Mouse (Mus musculus) kidney, adult 18-20 months (tissue): ENCODE measurements around the gene Prss34.

Experiments
- DNase-seq: peaks from one replicate; pipeline ENCODE4 v3.0.0; 2021

The Prss34 gene

DNA sequence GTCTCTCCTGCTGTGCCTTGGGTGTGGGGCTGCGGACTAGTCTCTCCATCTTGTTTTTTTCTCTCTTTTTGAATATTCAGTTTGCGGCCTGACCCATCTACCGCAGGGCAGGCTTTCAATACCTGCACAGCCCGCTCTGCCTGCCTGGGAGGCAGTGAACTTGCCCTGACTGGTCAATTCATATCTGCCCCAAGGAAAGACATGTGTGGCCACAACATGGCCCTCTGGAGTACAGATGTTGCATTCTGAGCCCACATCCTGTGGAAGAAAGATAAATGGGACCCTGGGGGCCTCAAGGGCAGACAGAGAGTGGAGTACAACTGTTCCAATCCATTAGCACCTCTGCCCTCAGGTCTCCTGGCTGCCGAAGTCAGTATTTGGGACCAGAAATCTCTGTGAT is at the start of gene Prss34:
Gene Prss34 (plus strand): TSS at position 301 of the 400 bp plus-strand sequence.
- no peak for DNase-seq

DNA sequence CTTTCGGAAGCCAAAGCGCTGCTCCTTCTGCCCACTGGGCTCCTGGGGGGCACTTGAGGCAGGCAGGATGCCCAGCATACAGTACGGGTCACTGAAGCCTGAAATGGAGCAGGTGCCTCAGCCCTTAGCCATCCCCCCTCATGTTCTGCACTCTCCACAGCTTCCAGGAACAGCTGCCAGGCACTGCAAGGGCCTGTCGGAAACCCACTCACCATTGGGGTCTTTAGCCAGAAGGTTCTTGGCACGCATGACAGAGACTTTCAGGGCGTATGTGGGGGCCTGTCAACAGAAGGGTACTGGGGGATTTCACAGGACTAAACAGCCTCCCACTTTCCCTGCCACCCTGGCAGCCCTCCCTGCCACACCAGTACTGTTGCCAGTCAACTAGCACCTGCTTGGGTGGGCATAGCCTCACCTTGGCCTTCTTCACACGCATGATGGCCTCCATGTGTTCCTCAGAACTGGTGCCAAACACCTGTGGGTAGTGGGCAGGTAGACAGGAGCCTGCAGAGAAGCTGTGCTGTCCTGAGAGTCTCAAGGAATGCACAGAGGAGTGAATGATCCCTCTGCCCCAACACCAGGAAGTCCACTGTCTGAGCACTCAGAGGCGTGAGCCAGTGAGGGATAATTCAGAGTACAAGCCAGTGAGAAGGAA is 47.9 kb upstream of the Prss34 start:
- no peak for DNase-seq

DNA sequence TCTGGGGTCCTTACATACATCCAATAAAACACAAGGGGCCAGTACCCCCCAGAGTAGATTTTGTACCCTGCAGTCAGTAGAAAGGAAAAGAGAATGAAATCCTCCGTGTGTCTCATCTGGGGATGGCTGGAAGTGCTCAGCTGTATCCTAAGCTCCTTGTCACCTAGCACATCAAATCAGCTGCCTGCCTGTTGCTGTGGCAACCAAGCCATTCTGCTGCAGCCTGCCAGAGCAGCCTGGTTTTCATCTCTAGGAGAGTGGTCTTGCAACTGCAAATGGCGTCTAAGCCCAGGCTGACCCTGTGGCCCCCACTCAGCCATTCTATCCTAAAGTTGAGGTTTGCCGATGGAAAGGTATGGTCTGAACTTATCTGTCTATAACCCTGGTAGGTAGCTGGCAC is 45.6 kb upstream of the Prss34 start:
- no peak for DNase-seq

DNA sequence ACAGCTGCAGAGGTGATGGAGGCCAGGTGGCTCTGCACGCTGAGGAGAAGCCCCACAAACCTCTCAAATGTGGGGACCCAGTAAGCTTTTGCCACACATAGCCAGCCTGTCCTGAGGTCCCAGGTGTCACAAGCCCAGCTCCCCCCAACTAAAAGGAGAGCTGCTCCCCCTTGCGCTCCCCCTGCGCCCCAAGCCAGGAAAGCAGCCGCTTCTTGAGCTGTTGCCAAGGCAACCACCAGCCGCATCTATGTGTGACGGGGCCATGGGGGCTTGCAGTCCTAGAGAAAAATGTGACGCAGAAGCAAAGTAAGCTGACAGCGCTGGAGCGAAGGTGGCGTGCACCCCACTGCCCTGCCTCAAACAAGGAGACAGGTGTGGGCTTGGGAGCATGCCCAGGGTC is 44.4 kb upstream of the Prss34 start:
- DNase-seq, result no peak

DNA sequence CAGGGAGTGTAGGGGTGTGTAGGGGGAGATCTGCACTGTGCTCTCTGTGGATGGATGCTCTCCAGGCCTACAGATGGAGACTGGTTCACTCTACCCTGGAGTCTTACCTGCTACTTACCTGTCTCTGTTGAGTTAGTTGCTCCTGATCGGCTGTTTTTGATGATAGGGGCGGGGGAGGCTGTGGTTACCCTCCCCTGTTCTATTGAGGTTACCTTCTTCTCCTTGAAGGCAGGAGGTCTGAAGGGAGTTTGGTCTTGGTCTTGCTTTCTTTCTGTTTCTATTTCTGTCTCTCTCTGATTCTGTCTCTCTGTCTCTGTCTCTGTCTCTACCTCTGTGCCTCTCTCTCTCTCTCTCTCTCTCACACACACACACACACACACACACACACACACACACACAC is 43.1 kb upstream of the Prss34 start:
- DNase-seq, result no peak

DNA sequence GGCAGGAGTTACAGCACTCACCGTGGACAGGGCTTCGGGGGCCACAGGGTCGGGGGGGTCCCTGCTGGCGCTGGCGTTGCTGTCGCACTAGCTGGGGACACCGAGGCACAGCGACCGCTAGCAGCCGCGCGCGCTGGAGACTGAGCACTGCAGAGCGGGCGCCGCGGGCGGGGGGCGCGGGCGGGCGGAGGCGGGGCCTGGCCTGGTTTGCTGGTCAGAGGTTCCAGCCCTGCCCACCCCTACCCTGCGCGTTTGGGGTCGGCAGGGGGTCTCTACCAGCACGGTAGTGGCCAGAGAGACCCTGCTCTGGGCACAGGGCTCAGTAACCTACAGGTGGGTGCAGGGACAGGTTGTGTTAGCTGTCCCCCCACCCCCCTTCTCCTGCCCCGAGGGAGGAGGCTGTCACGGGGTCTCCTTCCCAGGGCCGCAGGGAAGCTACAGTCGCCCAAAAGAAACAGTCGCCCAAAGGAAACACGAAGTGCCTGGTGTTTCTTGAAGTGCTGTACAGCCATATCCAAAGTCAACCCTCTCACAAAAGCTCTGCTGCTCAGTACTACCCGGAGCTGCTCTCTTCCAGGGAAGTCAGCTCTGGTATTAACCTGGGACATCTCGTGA is 41.9 kb upstream of the Prss34 start, which contains the start of gene Baiap3:
Gene Baiap3 (minus strand): TSS at position 225 of the 615 bp plus-strand sequence.
- no peak for DNase-seq

DNA sequence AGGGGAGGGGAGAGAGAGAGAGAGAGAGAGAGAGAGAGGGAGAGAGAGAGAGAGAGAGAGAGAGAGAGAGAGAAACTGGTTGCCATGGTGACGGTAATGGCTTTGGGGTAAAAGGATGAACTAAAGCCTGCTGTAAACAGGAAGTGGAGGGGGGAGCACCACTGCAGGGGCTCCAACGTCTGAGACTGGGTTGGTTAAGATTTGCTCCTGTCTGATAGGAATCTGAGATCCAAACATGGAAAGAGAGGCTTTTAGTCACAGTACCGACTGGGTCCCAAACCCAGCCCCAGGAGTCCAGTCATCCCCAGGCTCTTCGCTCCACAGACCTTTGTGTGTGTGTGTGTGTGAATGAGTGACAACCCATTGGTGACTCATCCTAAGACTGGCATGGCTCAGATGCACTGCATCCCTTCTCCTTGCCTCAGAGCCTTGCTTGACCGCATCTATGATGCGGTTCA is 40.4 kb upstream of the Prss34 start:
- no peak for DNase-seq

DNA sequence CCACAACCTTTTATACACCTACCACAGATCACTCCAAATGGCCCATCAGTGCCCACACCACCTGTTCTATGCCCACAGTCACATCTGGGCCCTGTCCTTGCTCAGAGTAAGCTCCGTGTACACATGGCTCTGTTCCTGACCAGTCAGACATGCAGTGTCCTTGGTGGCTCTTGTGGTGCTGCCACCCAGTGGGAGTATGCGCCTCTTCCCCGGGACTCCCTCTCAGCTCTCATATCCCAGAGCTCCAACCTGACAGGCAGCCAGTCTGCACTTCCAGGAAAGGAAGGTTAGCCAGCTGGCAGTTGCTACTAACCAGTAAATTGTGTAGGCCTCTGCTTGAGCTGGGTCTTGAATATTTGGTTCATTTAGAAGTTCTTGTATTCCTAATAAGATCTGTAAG is 33.7 kb upstream of the Prss34 start:
- DNase-seq, result peak; percentile 31

DNA sequence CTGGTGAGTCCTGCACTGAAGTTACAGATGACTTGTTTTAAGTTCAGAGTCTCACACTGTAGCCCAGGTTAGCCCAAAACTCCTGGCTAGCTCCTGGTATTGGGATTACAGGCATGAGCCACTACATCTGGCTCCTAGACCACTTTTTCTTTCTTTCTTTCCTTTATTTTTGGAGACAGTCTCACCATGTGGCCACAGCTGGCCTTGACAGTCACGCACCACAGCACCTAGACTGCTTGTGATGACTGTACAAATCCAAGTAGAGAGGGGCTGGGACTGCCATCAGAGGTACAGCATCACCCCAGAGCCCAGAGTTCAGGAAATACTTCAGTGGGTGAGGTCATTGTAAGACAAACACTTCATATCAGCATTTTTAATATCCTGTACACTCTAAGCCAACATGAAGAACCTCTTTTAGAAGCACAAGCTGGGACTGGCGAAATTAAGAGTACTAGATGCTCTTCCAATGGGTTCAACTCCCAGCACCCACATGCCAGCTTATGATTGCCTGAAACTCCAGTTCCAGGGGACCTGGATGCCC is 27.3 kb upstream of the Prss34 start:
- no peak for DNase-seq

DNA sequence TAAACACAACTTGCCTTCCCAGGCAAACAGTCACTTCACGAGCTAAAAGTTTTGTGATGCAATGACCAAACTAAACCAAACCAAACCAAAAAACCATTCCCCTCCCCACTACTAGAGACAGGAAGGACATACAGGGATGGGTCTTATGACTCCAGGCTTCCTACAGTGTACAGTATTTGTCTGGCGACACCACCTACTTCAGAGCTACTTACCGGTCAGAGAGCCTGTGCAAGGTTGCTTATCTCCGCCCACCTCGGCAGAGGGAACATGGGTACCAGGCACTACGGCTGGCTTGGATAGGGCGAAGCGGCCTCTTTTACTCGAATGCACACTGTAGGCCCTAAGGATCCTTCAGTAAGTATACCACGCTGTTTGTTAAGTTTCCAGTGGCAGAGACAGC is 25.9 kb upstream of the Prss34 start:
- DNase-seq, result peak; percentile 36

DNA sequence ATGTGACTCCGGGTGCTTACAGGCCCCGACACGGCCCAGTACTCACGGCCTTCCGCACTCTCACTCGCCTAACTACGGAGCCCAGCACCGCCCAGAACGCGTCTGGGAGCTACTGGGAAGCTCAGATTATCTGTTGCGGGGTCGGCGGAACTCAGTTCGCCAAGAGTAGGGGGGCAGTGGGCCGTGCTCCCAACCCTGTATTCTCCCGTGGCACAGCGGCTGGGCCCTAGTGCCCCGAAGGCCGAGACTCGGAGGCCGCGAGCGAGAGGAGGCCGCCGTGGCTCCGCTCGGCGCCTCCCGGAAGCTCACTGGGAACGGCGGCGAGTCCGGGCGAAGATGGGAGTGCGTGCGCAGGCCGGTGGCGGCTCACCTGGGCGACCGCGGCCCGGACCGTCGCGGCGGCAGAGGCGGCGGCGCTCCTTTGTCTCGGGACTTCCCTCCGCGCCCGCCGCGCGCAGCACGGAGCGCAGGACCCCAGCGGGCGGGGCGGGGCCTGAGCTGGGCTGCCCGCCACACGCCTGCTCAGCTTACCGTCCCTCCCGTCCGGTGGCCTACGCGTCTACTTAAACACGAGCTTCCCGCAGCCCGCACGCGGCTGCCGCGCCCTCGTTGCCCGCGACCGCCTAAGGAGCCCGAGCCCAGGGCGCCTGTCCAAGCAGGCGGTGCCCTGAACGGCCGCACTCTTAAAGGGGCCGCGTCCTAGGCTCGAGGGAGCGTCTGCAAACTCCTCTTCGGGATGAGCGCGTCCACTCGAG is 25.1 kb upstream of the Prss34 start:
- DNase-seq, result no peak

DNA sequence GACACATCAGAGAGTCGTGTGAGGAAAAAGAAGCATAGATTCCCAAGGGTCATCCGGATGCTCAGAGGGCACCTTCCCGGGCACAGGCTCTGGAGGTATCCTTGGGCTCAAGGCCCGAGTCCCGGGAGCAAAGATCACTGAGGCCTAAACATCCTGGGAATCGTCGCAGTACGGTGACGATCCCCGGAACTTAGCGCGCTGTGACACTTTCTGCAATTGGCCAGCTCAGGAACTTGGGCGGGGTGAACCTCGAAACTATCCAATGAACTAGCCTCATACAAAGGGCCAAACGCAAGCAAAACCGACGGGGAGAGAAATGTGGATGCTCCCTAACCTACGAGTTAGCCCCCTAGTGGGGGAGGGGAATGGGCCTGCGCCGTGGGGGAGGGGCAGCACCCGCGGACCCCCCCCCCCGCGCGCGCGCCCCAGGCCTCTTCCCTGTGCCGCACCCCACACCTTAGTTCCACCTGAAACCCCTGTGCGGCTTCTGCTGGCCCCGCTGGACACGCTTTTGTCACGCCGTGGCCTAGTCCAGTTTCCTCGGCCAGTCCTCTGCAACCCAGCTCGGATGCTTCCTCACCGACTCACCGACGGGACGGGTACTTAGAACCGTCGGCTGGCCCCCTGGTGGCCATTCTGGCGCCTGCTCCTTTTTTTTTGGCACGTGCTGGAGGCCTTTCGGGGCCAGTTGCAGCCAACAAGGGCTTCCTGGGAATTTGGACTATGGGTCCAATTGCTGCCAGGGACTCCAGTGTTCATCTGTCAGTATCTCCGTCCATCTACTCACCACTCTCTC is 24.3 kb upstream of the Prss34 start:
- peak; percentile 100 for DNase-seq

DNA sequence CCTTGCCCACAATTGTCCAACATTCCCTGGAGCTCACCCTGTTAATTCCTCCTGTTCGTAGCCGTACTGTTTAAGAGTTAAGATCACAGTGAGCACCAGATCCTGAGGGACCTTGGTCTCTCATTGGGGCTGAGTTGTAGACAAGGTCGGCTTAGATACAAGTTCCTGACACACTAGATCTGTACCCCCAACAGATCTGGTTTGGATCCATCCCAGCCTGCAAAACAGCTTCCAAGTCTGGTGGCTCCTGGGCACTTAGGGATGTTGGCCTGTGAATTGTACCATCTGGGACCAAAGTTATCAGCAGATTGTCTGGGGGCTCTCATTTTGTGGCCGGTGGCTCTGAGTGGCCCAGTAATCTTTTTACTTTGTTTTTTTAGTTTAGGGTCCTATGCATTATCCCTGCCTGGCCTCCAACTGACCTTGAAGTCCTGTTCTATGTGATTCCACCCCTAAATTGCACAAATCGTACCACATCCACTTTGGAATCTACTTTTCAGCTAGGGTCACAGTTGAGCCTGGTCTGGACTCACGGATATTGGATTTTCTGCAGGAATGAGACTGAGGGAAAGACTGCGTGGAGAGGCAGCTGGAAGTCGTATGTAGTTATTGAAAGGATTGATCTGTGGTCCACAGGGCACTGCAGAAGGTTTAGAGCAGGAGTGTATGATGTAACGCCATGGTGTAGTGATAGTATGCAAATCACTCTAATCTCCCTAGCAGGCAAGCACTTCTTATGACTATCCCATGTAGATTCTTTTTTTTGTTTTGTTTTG is 23.4 kb upstream of the Prss34 start, which contains the start of gene Ube2i:
Gene Ube2i (minus strand): TSS at position 52 of the 776 bp plus-strand sequence.
- DNase-seq, result no peak

DNA sequence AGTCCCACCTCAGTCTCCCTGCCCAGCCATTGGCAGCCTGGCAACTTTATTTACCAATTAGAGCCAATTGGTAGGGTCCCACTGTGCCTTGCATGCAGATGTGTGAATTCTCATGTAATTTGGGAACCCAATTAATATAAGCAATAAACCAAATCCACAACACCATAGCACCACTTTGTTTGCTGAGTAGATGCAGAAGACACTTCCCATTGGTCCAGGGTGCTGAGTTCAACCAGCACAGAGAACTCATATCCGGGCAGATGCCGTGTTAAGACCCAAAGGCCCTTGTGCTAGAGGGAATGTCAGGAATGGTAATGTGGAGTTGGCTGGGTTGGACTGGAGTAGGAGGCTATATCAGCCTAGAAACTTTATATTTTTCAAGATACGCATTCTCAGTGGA is 22.4 kb upstream of the Prss34 start:
- DNase-seq, result no peak

DNA sequence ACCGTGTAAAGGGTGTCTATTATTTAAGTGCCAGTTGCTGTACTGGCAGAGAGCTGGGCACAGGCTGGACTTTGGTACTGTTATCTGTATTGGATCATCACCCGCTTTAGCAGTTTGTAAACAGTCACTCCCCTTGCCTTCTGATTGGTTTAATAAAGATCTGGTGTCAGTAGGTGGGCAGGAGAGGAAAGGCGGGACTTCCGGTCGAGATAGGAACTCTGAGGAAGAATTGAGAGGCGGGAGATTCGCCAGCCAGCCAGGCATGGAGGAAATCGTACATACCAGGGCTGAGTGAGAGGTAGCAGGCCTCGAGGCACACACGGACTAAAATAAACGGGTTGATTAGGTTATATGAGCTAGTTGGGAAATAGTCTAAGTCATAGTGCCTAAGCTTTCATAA is 16.1 kb upstream of the Prss34 start:
- peak; percentile 69 for DNase-seq

DNA sequence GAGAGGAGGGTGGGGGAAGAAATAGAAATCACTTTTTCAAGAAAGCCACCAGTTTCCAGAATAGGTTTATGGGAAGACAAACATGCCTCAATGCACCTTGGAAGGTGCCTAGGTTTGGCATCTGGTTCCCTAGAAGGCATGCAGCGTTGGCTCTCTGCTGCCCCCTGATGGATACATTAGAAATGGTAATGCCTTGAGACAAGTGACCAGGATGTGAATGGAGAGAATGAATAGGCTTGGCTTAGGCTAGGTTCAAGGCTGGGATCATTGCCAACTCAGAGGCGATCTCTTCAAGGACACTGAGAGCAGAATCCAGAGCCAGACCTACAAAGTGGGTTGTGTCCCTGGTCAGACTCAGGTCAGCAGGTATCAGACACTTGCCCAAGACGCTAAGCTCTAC is 13.2 kb upstream of the Prss34 start:
- DNase-seq, result peak; percentile 81

DNA sequence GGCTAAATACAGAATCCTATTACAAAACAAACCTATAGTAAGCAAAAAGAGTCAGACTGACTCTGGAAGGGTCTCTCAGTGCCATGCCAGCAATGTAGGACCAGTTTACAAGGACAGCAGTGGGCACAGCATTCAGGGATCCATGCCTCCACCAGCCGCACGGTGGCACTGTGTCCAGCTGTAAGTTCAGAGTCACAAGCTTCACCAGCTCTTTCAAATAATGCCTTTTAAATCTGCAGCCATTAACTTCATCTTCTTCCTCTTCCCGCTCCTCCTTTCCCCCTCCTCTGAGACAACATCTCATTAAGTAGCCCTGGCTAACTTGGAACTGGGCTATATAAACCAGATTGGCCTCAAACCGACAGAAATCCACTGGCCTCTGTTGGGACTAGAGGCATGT is 9.4 kb upstream of the Prss34 start:
- DNase-seq, result peak; percentile 62

DNA sequence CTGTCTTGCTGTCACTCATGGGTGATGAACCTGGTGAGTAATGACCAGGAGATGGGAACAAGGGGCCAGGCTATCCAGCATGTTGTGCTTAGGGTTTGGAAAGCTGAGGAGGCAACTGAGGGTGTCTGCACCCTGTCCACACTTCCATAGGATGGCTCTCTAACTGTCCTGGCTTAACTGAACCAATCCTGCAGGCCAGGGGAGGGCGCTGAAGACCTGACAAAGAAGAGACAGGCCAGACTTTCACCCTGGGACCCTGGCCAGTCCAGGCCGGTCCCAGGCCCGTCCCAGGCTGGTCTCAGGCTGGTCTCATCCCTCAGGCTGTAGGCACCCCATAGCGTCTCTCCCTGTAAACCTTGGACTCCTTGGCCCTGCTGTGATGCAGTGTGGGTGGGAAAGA is 7.8 kb upstream of the Prss34 start:
- DNase-seq, result no peak

DNA sequence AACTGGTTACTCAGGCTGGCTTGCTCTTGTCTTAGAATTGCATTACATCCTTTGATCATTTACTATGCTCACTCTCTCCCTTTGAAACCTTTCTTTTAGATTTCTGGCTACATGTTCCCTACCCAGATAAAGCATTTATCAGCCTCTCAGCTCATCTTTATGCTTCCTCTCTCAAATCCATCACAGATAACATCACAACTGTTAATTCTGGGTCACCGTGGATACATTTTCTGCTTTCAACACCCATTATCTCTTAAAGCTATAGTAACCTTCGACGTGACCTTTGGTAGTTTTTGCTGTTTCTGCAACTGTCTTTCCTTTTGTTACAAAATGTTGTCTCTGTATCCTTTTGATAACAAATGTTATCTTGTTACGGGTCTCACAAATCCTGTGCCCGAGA is 4.7 kb upstream of the Prss34 start:
- DNase-seq, result no peak

DNA sequence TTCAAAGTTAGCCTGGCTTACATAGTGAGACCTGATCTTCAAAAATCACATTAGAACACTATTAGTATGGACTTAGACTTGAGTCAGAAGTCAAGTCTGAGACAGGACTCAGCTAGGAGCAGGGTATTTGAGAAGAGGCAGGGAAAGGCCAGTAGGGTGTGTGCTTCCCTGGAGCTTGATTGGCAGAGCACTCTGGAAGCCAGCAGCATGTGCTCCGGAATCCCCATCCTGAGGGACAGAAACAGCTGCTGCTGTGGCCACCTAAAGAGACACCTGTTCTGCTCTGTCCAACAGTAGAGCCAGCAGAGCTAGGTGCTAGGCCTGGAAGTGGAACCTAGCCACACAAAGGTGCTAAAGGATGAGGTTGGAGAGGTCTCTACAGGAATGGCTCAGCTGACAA is 4.1 kb upstream of the Prss34 start:
- DNase-seq, result no peak

DNA sequence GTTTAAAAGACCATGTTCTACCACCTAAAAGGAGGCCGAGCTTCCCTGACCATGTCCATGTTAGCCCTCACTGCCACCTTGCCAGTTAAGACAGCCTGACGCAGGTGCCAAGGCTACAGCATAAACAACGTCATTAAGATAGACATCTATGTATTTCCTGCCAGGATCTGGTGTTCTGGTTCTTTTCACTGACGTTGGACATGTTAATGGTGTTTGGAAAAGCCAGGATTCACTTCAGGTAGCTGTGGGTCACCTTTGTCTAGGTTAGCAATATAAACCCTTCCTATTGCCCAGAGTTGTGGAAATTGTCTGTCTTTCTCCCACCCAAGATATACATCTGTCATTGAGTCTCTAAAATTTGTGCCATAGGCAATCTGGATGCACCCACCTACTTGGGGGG is 10.2 kb downstream of the Prss34 start, which contains the start of gene Prss28:
Gene Prss28 (plus strand): TSS at position 301 of the 400 bp plus-strand sequence.
- no peak for DNase-seq

DNA sequence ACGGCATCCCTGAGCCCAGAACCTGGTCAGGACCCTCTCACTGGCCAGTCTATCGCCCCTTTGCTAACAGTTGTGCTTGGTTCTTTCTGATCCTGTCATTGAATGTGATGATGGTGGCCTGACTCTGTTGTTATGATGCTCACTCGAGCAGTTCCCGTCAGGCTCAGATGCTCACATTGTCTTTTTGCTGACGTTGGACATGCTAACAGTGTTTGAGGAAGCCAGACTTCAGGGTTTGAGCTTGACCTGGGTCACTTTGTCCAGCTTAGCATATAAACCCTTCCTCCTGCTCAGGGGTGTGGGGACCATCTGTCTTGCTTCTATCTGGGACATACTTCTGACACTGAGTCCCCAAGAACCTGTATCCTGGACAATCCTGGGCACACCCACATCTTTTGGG is 20.2 kb downstream of the Prss34 start, which contains the start of gene Prss29:
Gene Prss29 (plus strand): TSS at position 301 of the 400 bp plus-strand sequence.
- DNase-seq, result no peak
